Mouse (Mus musculus): Measurements from ENCODE around the gene Gm20509.

DNA sequence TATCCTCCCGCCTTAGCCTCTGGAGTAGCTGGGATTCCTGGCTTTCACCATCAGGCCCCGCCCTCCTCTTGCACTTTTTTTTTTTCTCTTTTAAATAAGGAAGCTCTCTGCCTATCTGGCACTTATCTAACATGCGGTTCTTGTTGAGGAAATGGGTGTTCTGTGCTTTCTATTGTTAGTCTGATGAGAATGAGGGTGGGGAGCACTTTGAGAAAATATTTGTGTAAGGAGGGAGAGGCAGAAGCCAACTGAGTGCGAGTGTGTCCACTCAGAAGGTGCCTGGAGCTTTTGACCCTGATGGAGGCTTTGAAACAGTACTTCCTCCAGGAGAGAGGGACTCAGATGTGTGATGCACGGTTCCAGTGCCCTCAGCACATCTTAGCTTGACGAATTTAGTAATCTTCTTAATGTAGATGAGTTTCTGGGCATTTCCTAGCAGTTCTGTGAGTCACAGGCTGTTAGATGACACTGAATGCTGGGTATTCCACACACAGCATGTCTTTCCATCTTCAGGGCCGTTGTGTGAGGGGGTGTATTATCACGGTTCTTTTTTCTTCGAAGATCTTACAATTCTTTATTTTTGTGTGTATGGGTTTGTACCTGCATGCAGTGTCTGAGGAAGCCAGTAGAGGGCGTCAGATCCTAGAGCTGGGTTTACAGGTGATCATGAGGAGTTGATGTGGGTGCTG is 31.2 kb upstream of the Gm20509 start:
- TF ChIP-seq HCFC1 (IDR thresholded peaks at IDR 0.05; ENCODE audit: borderline replicate concordance, insufficient read depth, low read length) (no peak), ZC3H11A (IDR thresholded peaks at IDR 0.05; ENCODE audit: borderline replicate concordance, low read depth, low read length) (0 out of 2 replicates have a peak, but pooled peaks have one; percentile 1)
